Mouse (Mus musculus) neutrophil, adult 5-6 weeks (primary cell): Measurements from ENCODE around the gene Ppp4r1. TPM values are rescaled to one million over a fixed set of nuclear protein-coding genes. Genes with fewer than 3 reads are reported as not detected.

Source experiments
- ATAC-seq: fragments of 151-379, 151-347 bp; 2 replicates; pipeline ENCODE4 v1.8.0; 2017; ENCODE audit warnings: mild to moderate bottlenecking, moderate TSS enrichment; ENCODE audit not compliant: insufficient number of reproducible peaks, poor library complexity, low FRiP score, severe bottlenecking; ENCODE audit errors: extremely low read depth
- total RNA-seq: library from RNA; stranded (forward); fragments of 200-1000 nt; gene quantifications from 2 replicates; pipeline ENCODE4 v1.2.3, GENCODE M21; 2017

Gene Ppp4r1
- total RNA-seq, 1 experiment from 2014 or later = 121 TPM

- ATAC-seq = no peak
Measured at GRCm38 (mm10) chr17:65794096-65794850, 11.9 kb downstream of the Ppp4r1 start.

- ATAC-seq = no peak
Measured at GRCm38 (mm10) chr17:65796056-65796455, 13.7 kb downstream of the Ppp4r1 start.

GRCm38 (mm10) chr17:65798446-65798845 is 16.1 kb downstream of the Ppp4r1 start:
- ATAC-seq = no peak

- no peak for ATAC-seq
Measured at GRCm38 (mm10) chr17:65799353-65799752, 17.0 kb downstream of the Ppp4r1 start.

- no peak for ATAC-seq
Measured at GRCm38 (mm10) chr17:65800451-65800850, 18.1 kb downstream of the Ppp4r1 start.

- no peak for ATAC-seq
Measured at GRCm38 (mm10) chr17:65802026-65802425, 19.7 kb downstream of the Ppp4r1 start.

GRCm38 (mm10) chr17:65805966-65806365 is 23.6 kb downstream of the Ppp4r1 start:
- ATAC-seq = no peak

GRCm38 (mm10) chr17:65806416-65806815 is 24.0 kb downstream of the Ppp4r1 start:
- no peak for ATAC-seq

GRCm38 (mm10) chr17:65811032-65811431 is 28.7 kb downstream of the Ppp4r1 start:
- ATAC-seq = no peak

GRCm38 (mm10) chr17:65813763-65814162 is 31.4 kb downstream of the Ppp4r1 start:
- no peak for ATAC-seq

GRCm38 (mm10) chr17:65820197-65820596 is 37.8 kb downstream of the Ppp4r1 start:
- no peak for ATAC-seq

- ATAC-seq = no peak
Measured at GRCm38 (mm10) chr17:65822423-65822822, 40.0 kb downstream of the Ppp4r1 start.

- ATAC-seq = no peak
Measured at GRCm38 (mm10) chr17:65824246-65824645, 41.9 kb downstream of the Ppp4r1 start.

- no peak for ATAC-seq
Measured at GRCm38 (mm10) chr17:65826257-65826656, 43.9 kb downstream of the Ppp4r1 start.

GRCm38 (mm10) chr17:65827119-65827840 is 44.9 kb downstream of the Ppp4r1 start:
- ATAC-seq = no peak

GRCm38 (mm10) chr17:65827904-65828303 is 45.5 kb downstream of the Ppp4r1 start:
- no peak for ATAC-seq

GRCm38 (mm10) chr17:65828951-65829350 is 46.6 kb downstream of the Ppp4r1 start:
- ATAC-seq = no peak

GRCm38 (mm10) chr17:65830216-65830863 is 48.0 kb downstream of the Ppp4r1 start:
- ATAC-seq = no peak

GRCm38 (mm10) chr17:65833891-65834290 is 51.5 kb downstream of the Ppp4r1 start:
- no peak for ATAC-seq

- no peak for ATAC-seq
Measured at GRCm38 (mm10) chr17:65836746-65837145, 54.4 kb downstream of the Ppp4r1 start.
